Mouse (Mus musculus) left cerebral cortex, postnatal 36 days (tissue): ENCODE data around the gene Lyrm1. TPM values are rescaled to one million over a fixed set of nuclear protein-coding genes. Genes with fewer than 3 reads are reported as not detected.

Source experiments
- DNase-seq, 2 experiments: peaks; one replicate each; pipeline ENCODE4 v3.0.0; 2021 to 2022; ENCODE audit warnings: low spot score in 2 of 2, mixed read lengths in 1 of 2
- intact Hi-C: fragments of 180-260 bp; cut with DNase I; formaldehyde crosslinking; loops from one replicate; pipeline ENCODE4 v1.15.1; 2025
- total RNA-seq, 2 experiments: library from RNA; stranded (reverse); gene quantifications; 2 replicates each; pipeline ENCODE4 v1.2.3; 2021

Lyrm1 gene
- total RNA-seq, 2 experiments from 2014 or later, result 10.9 to 12.9 TPM

- DNase-seq, result no peak
- intact Hi-C loops, result no loop called here
Observed at GRCm38 (mm10) chr7:119957421-119957820, 61.8 kb downstream of the Lyrm1 start.

- intact Hi-C loops, result no loop called here
Observed at GRCm38 (mm10) chr7:119959091-119959490, 63.4 kb downstream of the Lyrm1 start.

GRCm38 (mm10) chr7:119959491-119959890, 63.8 kb downstream of the Lyrm1 start:
- intact Hi-C loops, result no loop called here
- DNase-seq, result no peak

More at GRCm38 (mm10) chr7:119959091-119959490, 63.4 kb downstream of the Lyrm1 start:
- no peak for DNase-seq

- intact Hi-C loops, result no loop called here
Observed at GRCm38 (mm10) chr7:119960006-119960405, 64.3 kb downstream of the Lyrm1 start.

GRCm38 (mm10) chr7:119960546-119960945, 64.9 kb downstream of the Lyrm1 start:
- intact Hi-C loops, result no loop called here

More at GRCm38 (mm10) chr7:119960006-119960405, 64.3 kb downstream of the Lyrm1 start:
- DNase-seq, result no peak

GRCm38 (mm10) chr7:119961107-119961506, 65.4 kb downstream of the Lyrm1 start:
- no peak for DNase-seq
- intact Hi-C loops, result no loop called here

More at GRCm38 (mm10) chr7:119960546-119960945, 64.9 kb downstream of the Lyrm1 start:
- DNase-seq, result no peak

- DNase-seq, result no peak
- intact Hi-C loops, result no loop called here
Observed at GRCm38 (mm10) chr7:119965205-119965604, 69.5 kb downstream of the Lyrm1 start.

- no peak for DNase-seq
- intact Hi-C loops, result no loop called here
Observed at GRCm38 (mm10) chr7:119965651-119966395, 70.2 kb downstream of the Lyrm1 start.

GRCm38 (mm10) chr7:119969320-119969719, 73.7 kb downstream of the Lyrm1 start:
- DNase-seq, result no peak
- intact Hi-C loops, result no loop called here

- intact Hi-C loops, result no loop called here
- DNase-seq, result no peak
Observed at GRCm38 (mm10) chr7:119974214-119974613, 78.6 kb downstream of the Lyrm1 start.

GRCm38 (mm10) chr7:119976256-119976655, 80.6 kb downstream of the Lyrm1 start:
- no peak for DNase-seq
- intact Hi-C loops, result no loop called here

- intact Hi-C loops, result no loop called here
- DNase-seq, result no peak
Observed at GRCm38 (mm10) chr7:119977574-119977973, 81.9 kb downstream of the Lyrm1 start.

- intact Hi-C loops, result no loop called here
- no peak for DNase-seq
Observed at GRCm38 (mm10) chr7:119978576-119978975, 82.9 kb downstream of the Lyrm1 start.

GRCm38 (mm10) chr7:119980170-119980569, 84.5 kb downstream of the Lyrm1 start:
- DNase-seq, result no peak
- intact Hi-C loops, result no loop called here

GRCm38 (mm10) chr7:119985279-119985912, 89.7 kb downstream of the Lyrm1 start:
- no peak for DNase-seq
- intact Hi-C loops, result no loop called here

- intact Hi-C loops, result no loop called here
Observed at GRCm38 (mm10) chr7:119997066-119997465, 101.4 kb downstream of the Lyrm1 start.

More at GRCm38 (mm10) chr7:119997066-119997465, 101.4 kb downstream of the Lyrm1 start:
- no peak for DNase-seq

Other genes with a start within 250 kb of the Lyrm1 start
- gene Acsm4, start 205.8 kb upstream of the Lyrm1 start, total RNA-seq, result not detected
- 10 to 100 TPM; 42.4 to 44.7 TPM for gene Thumpd1, start 175.1 kb upstream of the Lyrm1 start, total RNA-seq
- gene Acsm3, start 134.9 kb upstream of the Lyrm1 start, total RNA-seq, result not detected
- 1 to 10 TPM in 1 of 2 experiments, under 1 TPM in 1; 0.25 to 1.9 TPM for gene Rexo5, start 101.9 kb upstream of the Lyrm1 start, total RNA-seq
- 1 to 10 TPM; 5.4 to 7.5 TPM for gene Eri2, start 101.8 kb upstream of the Lyrm1 start, total RNA-seq
- 10 to 100 TPM; 24.4 to 27.0 TPM for gene Dcun1d3, start 437 bp downstream of the Lyrm1 start, total RNA-seq
- under 1 TPM; 0.07 to 0.15 TPM for gene Dnah3, start 199.4 kb downstream of the Lyrm1 start, total RNA-seq
- 10 to 100 TPM; 13.4 to 14.0 TPM for gene Tmem159, start 206.5 kb downstream of the Lyrm1 start, total RNA-seq
- under 1 TPM; 0.20 to 0.45 TPM for gene Zp2, start 249.4 kb downstream of the Lyrm1 start, total RNA-seq